Mouse (Mus musculus) liver, embryonic 14.5 days (tissue): ENCODE results near the gene Map3k21.

Source experiments
- CTCF ChIP-seq: IDR thresholded peaks from 2 replicates; pipeline ENCODE4 v1.5.1; 2016; ENCODE audit warnings: antibody characterized with exemption, low read depth, control low read depth
- EP300 ChIP-seq: IDR thresholded peaks from 2 replicates; pipeline ENCODE4 v1.6.1; 2016; ENCODE audit warnings: antibody characterized with exemption, low read depth

GRCm38 (mm10) chr8:125910365-125911228, at the start of gene Map3k21:
- TF ChIP-seq CTCF (no peak), EP300 (no peak)
